Mouse (Mus musculus): ENCODE results near the gene Tspan14. TPM values are rescaled to one million over a fixed set of nuclear protein-coding genes. Genes with fewer than 3 reads are reported as not detected.

Tspan14 gene
- total and polyA plus RNA-seq, 2 experiments from 2014 or later: 43.1 to 43.8 TPM

DNA sequence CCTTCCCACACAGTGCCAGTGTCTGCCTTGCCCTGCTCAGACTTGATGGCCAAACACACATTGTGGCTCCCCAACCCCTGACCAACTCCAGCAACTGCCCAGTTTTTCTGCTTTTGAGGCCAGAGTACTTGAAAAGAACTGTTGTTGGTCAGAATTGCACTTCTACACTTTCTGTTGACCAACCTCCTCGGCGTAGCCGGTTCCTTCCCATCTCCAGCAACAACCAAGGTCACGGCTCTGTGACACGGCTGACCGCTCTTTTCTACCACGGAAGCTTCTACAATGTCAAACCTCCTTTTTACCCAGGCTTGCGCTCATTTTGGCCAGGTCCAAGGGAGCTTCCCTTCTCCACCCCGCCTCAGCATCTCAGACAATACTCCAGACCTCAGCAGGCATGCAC, 34.4 kb downstream of the Tspan14 start:
- no peak for TF ChIP-seq CTCF (IDR thresholded peaks at IDR 0.05; ENCODE audit: low read depth)
- 92% methylated on average over 9 of the region's 9 CpGs for WGBS
- DNase-seq: no peak

DNA sequence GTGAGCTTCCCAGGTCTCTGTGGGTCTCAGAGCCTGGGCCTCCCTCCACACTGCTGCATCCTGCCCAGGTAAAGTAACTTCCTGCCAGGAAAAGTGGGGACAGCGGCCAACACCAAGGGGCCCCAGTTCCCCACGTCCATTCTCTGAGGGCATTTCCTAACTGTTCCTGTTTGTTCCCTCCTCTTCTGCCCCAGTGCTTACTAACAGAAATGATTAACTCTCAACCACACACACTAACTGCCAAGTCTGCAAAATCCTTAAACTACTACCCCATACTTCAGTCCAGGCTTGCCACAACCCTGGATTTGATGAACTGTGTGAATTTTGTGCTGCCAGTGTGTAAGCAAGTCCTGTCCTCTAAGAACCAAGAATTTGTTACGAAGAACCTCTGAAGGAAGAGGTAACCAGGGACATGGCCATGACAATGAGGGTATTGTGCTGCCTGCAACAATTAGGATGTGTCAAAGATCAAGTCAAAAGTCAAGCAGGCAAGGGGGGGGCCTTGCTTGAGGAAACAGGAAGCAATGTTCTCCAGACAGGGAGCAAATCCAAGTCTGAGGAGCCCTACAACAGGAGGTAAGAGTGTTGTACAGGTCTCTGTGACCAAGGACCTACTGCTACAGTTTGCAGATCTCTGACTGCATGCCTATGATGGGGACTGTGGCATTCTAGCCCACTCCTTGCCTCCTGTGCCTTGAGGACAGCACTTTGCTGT, 35.3 kb downstream of the Tspan14 start:
- no peaks in the 10 kb centered on the region for H3K27me3 ChIP-seq (ENCODE audit: insufficient read depth, low read length)
- no peak overlapping the region for H3K4me2 ChIP-seq (ENCODE audit: low read depth)
- no peak overlapping the region for H3K9ac ChIP-seq
- H3K9me3 ChIP-seq (ENCODE audit: low read length): no peaks in the 10 kb centered on the region
- no peak for DNase-seq
- no peak overlapping the region for H3K4me3 ChIP-seq (ENCODE audit: low read depth, low read length)
- ATAC-seq: no peak
- 0 out of 2 replicates have a peak, but pooled peaks cover 4% of the 10 kb centered on the region for H3K4me1 ChIP-seq (ENCODE audit: insufficient read depth)
- H3K36me3 ChIP-seq (ENCODE audit: insufficient read depth): no peaks in the 10 kb centered on the region
- TF ChIP-seq CTCF (IDR thresholded peaks at IDR 0.05; ENCODE audit: low read depth): no peak
- 48% methylated on average over 3 of the region's 3 CpGs for WGBS
- no peak overlapping the region for H3K27ac ChIP-seq (ENCODE audit: low read depth, low read length)

More for the DNA sequence above, 34.4 kb downstream of the Tspan14 start:
- Histone ChIP-seq H3K4me3 (ENCODE audit: low read depth, low read length) (no peak overlapping the region), H3K9ac (no peak overlapping the region), H3K36me3 (ENCODE audit: insufficient read depth) (no peaks in the 10 kb centered on the region), H3K27ac (ENCODE audit: low read depth, low read length) (no peak overlapping the region), H3K4me1 (ENCODE audit: insufficient read depth) (0 out of 2 replicates have a peak, but pooled peaks cover 4% of the 10 kb centered on the region), H3K9me3 (ENCODE audit: low read length) (no peaks in the 10 kb centered on the region), H3K27me3 (ENCODE audit: insufficient read depth, low read length) (no peaks in the 10 kb centered on the region), H3K4me2 (ENCODE audit: low read depth) (no peak overlapping the region)
- ATAC-seq: no peak

DNA sequence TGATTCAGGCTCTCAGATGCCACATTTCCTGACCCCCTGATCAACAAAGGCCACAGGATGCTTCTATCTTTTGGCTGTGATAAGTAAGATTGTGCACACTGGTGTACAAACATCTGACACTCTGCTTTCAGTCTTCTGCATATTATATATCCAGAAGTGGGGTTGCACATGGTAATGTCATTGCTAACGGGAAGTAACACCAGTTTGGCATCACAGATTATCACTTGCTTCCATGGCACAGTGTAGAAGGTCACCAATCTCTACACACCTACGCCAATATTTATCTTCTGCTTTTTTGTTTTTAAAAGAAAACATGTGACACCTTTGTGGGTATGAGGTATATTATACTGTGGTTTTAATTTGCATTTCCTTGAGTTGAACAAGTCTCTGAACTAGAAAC, 36.7 kb downstream of the Tspan14 start:
- H3K4me3 ChIP-seq (ENCODE audit: low read depth, low read length): no peak overlapping the region
- no peaks in the 10 kb centered on the region for H3K36me3 ChIP-seq (ENCODE audit: insufficient read depth)
- no peaks in the 10 kb centered on the region for H3K27me3 ChIP-seq (ENCODE audit: insufficient read depth, low read length)
- no peak overlapping the region for H3K4me2 ChIP-seq (ENCODE audit: low read depth)
- DNase-seq (no peak), ATAC-seq (no peak)
- H3K9ac ChIP-seq: no peak overlapping the region
- 88% methylated on average over 2 of the region's 2 CpGs for WGBS
- no peak overlapping the region for H3K27ac ChIP-seq (ENCODE audit: low read depth, low read length)
- H3K4me1 ChIP-seq (ENCODE audit: insufficient read depth): 0 out of 2 replicates have a peak, but pooled peaks cover 4% of the 10 kb centered on the region
- no peaks in the 10 kb centered on the region for H3K9me3 ChIP-seq (ENCODE audit: low read length)
- no peak for TF ChIP-seq CTCF (IDR thresholded peaks at IDR 0.05; ENCODE audit: low read depth)

DNA sequence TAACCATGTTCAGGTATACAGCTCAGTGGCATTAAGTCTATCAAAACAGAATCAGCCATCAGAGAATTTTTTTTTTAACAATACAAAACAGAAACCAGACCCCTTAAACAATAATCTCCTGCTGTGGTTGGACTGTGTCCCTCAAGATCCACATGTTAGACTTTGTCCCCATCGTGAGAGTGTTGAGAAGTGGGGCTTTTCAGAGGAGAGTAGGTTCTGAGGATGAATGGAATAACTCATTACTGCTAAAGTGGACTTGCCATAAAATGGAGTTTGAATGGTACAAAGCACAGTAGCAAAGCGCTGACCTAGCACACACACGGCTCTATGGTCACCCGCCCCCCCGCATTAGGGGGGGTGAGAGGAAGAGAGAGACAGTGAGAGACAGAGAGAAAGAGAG, 37.7 kb downstream of the Tspan14 start:
- Histone ChIP-seq H3K36me3 (ENCODE audit: insufficient read depth) (no peaks in the 10 kb centered on the region), H3K4me2 (ENCODE audit: low read depth) (no peak overlapping the region), H3K9ac (no peak overlapping the region), H3K27ac (ENCODE audit: low read depth, low read length) (no peak overlapping the region), H3K4me3 (ENCODE audit: low read depth, low read length) (no peak overlapping the region), H3K27me3 (ENCODE audit: insufficient read depth, low read length) (no peaks in the 10 kb centered on the region), H3K9me3 (ENCODE audit: low read length) (no peaks in the 10 kb centered on the region), H3K4me1 (ENCODE audit: insufficient read depth) (0 out of 2 replicates have a peak, but pooled peaks cover 4% of the 10 kb centered on the region)
- no peak for DNase-seq
- ATAC-seq: no peak
- TF ChIP-seq CTCF (IDR thresholded peaks at IDR 0.05; ENCODE audit: low read depth): no peak
- 46% methylated on average over 5 of the region's 5 CpGs for WGBS

DNA sequence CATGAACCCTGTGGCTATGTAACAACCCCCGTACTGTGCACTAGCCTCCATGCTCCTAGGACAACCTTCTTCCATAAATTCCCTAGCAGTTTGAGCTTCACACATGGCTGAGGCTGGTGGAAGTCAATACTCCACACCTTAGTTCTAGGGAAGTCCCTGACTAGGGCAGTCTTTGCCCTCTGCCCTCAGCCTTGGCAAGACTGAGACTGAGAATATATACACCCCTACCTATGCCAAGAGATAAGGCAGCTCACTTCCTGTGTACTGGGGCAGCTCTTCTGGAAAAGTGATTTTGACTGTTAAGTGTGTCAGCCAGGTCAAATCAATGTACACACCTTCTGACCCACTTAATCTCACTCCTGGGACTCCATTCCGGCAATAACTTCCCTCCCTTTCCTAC, 39.6 kb downstream of the Tspan14 start:
- Histone ChIP-seq H3K27me3 (ENCODE audit: insufficient read depth, low read length) (no peaks in the 10 kb centered on the region), H3K9ac (no peak overlapping the region), H3K4me1 (ENCODE audit: insufficient read depth) (0 out of 2 replicates have a peak, but pooled peaks cover 4% of the 10 kb centered on the region), H3K27ac (ENCODE audit: low read depth, low read length) (no peak overlapping the region), H3K4me3 (ENCODE audit: low read depth, low read length) (no peak overlapping the region), H3K36me3 (ENCODE audit: insufficient read depth) (no peaks in the 10 kb centered on the region), H3K4me2 (ENCODE audit: low read depth) (no peak overlapping the region), H3K9me3 (ENCODE audit: low read length) (no peaks in the 10 kb centered on the region)
- no peak for TF ChIP-seq CTCF (IDR thresholded peaks at IDR 0.05; ENCODE audit: low read depth)
- DNase-seq (no peak), ATAC-seq (no peak)
- 87% methylated on average over 2 of the region's 2 CpGs for WGBS

DNA sequence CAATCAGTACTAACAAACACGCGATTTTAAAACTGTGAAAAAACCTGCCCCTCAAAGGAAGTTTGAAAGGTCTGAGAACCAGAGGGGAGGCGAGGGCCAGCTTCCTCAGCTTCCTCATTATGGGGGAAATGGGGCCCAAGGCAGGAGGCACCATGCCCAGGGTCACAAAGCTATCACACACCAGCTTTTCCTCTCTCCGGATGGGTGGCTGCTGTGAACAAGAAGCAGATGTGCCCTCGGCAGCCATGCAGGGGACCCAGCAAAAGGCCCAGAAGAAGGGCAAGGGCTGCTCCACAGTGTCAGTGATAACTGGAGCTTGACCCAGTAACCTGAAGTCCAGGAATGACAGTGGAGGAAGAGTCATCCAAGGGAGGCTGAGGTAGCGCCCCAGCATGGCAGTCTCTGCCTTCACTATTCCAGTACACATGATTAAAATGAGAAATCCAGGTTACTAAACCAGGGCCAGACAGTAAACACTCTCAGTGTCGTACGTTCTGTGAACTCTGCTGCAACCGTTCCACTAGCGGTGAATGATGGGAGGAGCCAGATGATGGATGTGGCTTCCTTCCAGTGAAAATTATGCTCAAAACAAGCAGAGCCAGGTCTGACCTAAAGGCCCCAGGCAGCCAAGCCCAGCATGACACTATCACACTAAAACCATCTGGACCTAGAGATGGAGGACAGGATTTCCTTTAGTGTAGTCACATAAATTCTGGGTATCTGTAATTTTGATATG, 42.1 kb downstream of the Tspan14 start:
- Histone ChIP-seq H3K9me3 (ENCODE audit: low read length) (no peaks in the 10 kb centered on the region), H3K36me3 (ENCODE audit: insufficient read depth) (no peaks in the 10 kb centered on the region), H3K4me3 (ENCODE audit: low read depth, low read length) (no peak overlapping the region), H3K4me2 (ENCODE audit: low read depth) (no peak overlapping the region), H3K27me3 (ENCODE audit: insufficient read depth, low read length) (no peaks in the 10 kb centered on the region), H3K4me1 (ENCODE audit: insufficient read depth) (0 out of 2 replicates have a peak, but pooled peaks cover 4% of the 10 kb centered on the region), H3K27ac (ENCODE audit: low read depth, low read length) (no peak overlapping the region), H3K9ac (no peak overlapping the region)
- ATAC-seq (no peak), DNase-seq (no peak)
- WGBS: 75% methylated on average over 10 of the region's 10 CpGs
- no peak for TF ChIP-seq CTCF (IDR thresholded peaks at IDR 0.05; ENCODE audit: low read depth)

DNA sequence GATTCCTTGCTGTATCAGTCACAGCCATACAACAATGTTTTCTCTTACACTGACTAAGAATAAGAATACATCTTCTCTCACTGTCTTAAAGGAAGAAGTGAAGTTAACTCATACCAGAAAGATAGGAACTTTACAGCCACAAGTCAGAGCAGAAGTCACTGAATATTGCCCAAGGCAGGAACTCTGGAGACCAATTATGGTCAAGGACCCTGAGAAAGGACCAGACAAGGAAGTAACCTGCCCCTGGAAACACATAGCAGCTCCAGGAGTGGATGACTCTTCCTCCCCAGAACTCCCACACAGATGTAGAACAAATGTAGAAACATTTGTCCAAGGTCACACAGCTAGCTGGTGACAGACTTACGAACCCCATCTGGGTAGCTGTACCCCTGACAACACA, 45.4 kb downstream of the Tspan14 start:
- DNase-seq: no peak

More for the DNA sequence above, 45.4 kb downstream of the Tspan14 start:
- Histone ChIP-seq H3K4me2 (ENCODE audit: low read depth) (no peak overlapping the region), H3K4me1 (ENCODE audit: insufficient read depth) (no peaks in the 10 kb centered on the region), H3K27ac (ENCODE audit: low read depth, low read length) (no peak overlapping the region), H3K9me3 (ENCODE audit: low read length) (no peaks in the 10 kb centered on the region), H3K9ac (no peak overlapping the region), H3K36me3 (ENCODE audit: insufficient read depth) (no peaks in the 10 kb centered on the region), H3K4me3 (ENCODE audit: low read depth, low read length) (no peak overlapping the region), H3K27me3 (ENCODE audit: insufficient read depth, low read length) (no peaks in the 10 kb centered on the region)
- no peak for ATAC-seq
- no peak for TF ChIP-seq CTCF (IDR thresholded peaks at IDR 0.05; ENCODE audit: low read depth)
- 100% methylated on average over 1 of the region's 1 CpGs for WGBS
